Mouse (Mus musculus) T-helper 2 cell (primary cell): ENCODE measurements at regions not wholly inside any gene's neighbourhood (a gene's known extent, or its start where the extent isn't known, plus 50 kb on each side); places are given as distances from the start of the nearest gene placed in this dataset.

Experiments used
- in situ Hi-C: fragments of 300-600 bp; cut with MboI, MseI; formaldehyde crosslinking; loops from one replicate; pipeline ENCODE4 v1.15.1; 2025; ENCODE audit warnings: high pct_unique_total_duplicates

DNA sequence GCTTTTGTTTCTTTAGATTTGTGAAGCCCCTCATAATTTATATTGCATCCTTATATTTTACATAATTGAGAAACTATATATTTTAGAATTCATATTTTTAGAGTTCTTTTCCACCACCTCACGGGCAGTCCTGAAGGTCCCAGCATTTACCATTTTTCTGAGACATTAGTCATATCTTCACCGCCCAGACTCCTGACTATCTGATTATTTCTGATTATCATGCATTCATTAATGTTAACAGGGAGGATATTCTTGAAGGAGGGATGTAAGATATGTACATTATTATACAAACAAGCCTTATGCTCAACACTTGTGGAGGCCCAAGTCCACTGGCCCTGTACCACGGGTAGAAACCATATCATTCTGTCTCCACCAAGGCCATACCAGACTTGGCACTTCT, 743.4 kb downstream of the Hace1 start:
- in situ Hi-C loops: no loop called here

- in situ Hi-C loops: no loop called here
Observed at GRCm38 (mm10) chr10:46329052-46329451, 751.4 kb downstream of the Hace1 start.

DNA sequence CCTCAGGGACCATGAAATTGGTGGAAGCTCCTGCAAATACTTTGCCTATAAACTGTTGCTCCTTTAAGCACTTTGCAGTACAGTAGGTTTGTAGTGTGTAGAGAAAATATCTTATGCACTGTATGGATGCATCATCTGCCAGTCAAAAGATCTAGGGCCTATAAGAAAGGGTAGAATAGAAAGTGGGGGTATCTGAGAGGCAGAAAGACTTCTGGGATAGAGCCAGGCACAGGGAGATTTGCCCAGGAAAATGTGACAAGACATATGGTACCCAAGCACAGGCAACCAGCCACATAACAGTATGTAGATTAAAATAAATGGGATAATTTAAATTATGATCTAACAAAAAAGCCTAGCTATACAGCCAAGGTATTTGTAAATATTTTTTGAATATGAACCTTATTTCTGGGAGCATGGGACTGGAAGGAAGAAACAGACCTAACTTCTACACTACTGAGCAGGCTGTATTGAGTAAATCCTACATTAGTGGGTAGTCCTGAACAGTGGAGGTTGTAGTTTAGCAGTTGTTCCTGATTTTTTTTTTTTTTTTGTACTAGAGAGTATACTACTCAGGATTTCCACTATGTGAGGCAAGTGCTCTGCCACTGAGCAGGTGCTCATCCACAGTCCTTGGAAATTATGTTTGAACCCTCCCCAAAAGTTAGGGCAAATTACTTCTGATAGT, 754.1 kb downstream of the Hace1 start:
- in situ Hi-C loops: no loop called here

- in situ Hi-C loops: no loop called here
Observed at GRCm38 (mm10) chr10:46333231-46333630, 755.6 kb downstream of the Hace1 start.

GRCm38 (mm10) chr10:46345315-46345714, 767.7 kb downstream of the Hace1 start:
- in situ Hi-C loops: no loop called here

DNA sequence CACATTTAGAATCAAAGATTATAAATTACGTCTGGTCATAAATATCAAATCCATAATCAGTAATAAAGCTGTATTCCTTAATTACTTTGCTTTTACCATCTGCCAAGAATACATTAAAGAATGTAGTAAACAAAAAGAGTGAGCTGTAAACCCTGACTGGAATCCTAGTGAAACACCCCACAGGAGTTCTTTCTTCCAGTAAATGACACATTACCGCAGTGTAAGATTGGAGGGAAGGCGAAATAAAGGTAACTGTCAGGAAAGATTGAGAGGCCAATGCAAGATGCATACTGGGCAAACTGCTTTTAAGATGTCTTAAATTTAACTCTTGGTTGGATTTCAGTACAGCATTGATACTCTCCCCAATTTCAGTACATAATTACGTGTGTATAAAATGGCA, 772.0 kb downstream of the Hace1 start:
- in situ Hi-C loops: no loop called here

DNA sequence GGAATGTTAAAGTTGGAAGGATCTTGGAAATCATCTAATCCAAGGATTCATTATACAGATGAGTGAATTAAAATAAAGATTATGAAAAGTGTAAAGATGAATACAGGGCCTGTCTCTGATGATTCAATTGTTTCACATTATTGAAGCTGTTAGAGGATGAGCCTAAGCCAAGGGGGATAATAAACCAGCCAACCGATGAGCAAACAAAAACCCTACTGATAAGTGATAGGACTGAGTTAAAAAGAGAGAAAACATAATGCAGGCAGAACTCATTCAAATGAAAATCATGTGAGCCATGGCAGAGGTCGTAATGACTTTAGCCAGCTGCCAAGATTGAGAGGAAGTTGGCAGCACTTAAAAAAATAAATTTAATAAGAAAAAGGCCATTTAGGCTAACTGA, 772.6 kb downstream of the Hace1 start:
- in situ Hi-C loops: no loop called here

GRCm38 (mm10) chr10:46356775-46357174, 779.1 kb downstream of the Hace1 start:
- in situ Hi-C loops: no loop called here

DNA sequence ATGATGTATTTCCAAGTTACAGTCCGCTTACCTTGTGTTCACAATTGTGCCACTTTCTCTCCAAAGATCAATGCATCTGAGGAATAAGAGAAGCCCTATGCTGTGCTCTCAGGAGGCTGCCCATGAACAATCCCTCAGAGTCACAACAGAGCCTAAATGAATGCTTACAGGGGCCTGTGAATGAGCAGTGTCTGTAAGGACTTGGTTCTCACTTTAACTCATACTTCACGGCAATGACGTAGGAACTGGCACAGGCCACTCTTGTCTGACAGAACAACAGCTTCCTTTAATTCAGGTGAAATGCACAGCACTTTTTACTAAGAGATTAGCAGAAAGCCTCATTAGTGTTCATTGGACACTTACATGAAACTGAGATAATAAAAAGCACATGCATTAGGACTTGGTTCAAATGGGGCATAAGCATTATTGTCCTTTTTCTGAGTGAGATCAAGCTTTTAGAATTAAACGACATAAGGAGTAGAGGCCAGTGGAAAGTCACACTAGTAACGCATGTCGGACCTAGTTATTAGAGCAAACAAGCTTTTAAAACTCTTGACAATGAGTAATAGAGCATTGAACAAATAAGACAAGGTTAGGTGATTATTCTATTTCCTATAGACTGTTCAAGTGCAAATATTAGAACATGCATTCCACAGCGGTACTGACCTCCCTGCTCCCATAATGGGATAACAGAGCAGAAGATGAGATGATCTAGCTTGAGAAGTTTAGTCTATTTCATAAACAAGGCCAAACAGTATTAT, 796.3 kb downstream of the Hace1 start:
- in situ Hi-C loops: no loop called here

GRCm38 (mm10) chr10:46374646-46375045, 797.0 kb downstream of the Hace1 start:
- in situ Hi-C loops: no loop called here

GRCm38 (mm10) chr10:46397089-46397488, 819.5 kb downstream of the Hace1 start:
- in situ Hi-C loops: no loop called here

DNA sequence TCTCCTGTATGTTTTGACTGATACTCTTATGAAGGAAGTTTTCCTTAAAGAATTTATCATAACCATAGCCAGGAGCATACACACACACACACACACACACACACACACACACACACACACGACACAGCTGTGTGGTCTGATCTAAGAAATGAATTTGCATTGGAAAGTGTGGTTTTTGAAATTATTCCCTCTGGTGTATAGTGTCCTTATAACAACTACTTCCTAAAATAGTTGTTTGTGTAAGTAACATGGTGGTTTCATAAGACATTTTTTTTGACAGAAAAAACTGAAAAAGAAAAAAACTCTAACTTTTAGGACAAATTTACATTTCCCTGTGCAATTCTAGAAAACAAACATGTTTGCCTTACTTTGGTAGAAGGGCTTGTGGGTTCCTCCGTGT, 826.3 kb downstream of the Hace1 start:
- in situ Hi-C loops: no loop called here
